Mouse (Mus musculus) embryonic facial prominence, embryonic 11.5 days (tissue): Measurements from ENCODE around the gene Pcsk6. TPM values are rescaled to one million over a fixed set of nuclear protein-coding genes. Genes with fewer than 3 reads are reported as not detected.

Experiments used
- ATAC-seq: fragments of 200-750 bp; cut with Nextera tagmentation; replicated peaks from 2 replicates; pipeline ENCODE4 v1.8.0; 2017; ENCODE audit warnings: low read depth; ENCODE audit not compliant: insufficient number of reproducible peaks, low FRiP score, low TSS enrichment
- DNase-seq: peaks from one replicate; pipeline ENCODE4 v3.0.0-alpha.2; 2015; ENCODE audit warnings: low spot score
- H3K27ac ChIP-seq: fragments of 300-500 bp; sonication (generic); replicated peaks from 2 replicates; pipeline ENCODE4 v1.5.1; 2014; ENCODE audit warnings: mild to moderate bottlenecking, low read depth, low read length, control low read depth
- H3K27me3 ChIP-seq: fragments of 300-500 bp; sonication (generic); 2 replicates; pipeline ENCODE4 v1.6.1; 2014; ENCODE audit warnings: mild to moderate bottlenecking, low read length, moderate library complexity, mixed read lengths; ENCODE audit not compliant: control insufficient read depth, insufficient read depth
- H3K36me3 ChIP-seq: fragments of 300-500 bp; sonication (generic); replicated peaks from 2 replicates; pipeline ENCODE4 v1.6.1; 2014; ENCODE audit warnings: low read depth, mild to moderate bottlenecking, low read length, moderate library complexity, mixed read lengths; ENCODE audit not compliant: control insufficient read depth, insufficient read depth
- H3K4me1 ChIP-seq: fragments of 300-500 bp; sonication (generic); 2 replicates; pipeline ENCODE4 v1.6.1; 2014; ENCODE audit warnings: low read length, mixed read lengths; ENCODE audit not compliant: control insufficient read depth, insufficient read depth
- H3K4me2 ChIP-seq: fragments of 300-500 bp; sonication (generic); 2 replicates; pipeline ENCODE4 v1.6.1; 2014; ENCODE audit warnings: low read depth, mild to moderate bottlenecking, control low read depth, low read length, moderate library complexity
- H3K4me3 ChIP-seq: fragments of 300-500 bp; sonication (generic); 2 replicates; pipeline ENCODE4 v1.5.1; 2014; ENCODE audit warnings: low read depth, low read length, control low read depth
- H3K9ac ChIP-seq: fragments of 300-500 bp; sonication (generic); replicated peaks from 2 replicates; pipeline ENCODE4 v1.6.1; 2014; ENCODE audit warnings: mild to moderate bottlenecking, control low read depth, low read length
- H3K9me3 ChIP-seq: fragments of 300-500 bp; sonication (generic); replicated peaks from 2 replicates; pipeline ENCODE4 v1.6.1; 2016; ENCODE audit warnings: mild to moderate bottlenecking, low read length, inconsistent platforms, mixed read lengths; ENCODE audit not compliant: control insufficient read depth
- WGBS: fragments of 180-500 bp; shearing (Covaris S2); extraction: QIAGEN DNeasy Blood & Tissue Kit; methylation state at CpG from one replicate; pipeline ENCODE4 v1.1.7; 2014; 5-methylcytosine and 5-hydroxymethylcytosine counted together
- polyA plus RNA-seq: library from polyadenylated mRNA; unstranded; fragments of >200 nt; fragmentation: Nextera tagmentation; extraction: Ambion mirVana; gene quantifications from 2 replicates; pipeline ENCODE4 v1.2.1, GENCODE M21; 2014

Gene Pcsk6
- polyA plus RNA-seq, 1 experiment from 2014 or later: 2.1 TPM

DNA sequence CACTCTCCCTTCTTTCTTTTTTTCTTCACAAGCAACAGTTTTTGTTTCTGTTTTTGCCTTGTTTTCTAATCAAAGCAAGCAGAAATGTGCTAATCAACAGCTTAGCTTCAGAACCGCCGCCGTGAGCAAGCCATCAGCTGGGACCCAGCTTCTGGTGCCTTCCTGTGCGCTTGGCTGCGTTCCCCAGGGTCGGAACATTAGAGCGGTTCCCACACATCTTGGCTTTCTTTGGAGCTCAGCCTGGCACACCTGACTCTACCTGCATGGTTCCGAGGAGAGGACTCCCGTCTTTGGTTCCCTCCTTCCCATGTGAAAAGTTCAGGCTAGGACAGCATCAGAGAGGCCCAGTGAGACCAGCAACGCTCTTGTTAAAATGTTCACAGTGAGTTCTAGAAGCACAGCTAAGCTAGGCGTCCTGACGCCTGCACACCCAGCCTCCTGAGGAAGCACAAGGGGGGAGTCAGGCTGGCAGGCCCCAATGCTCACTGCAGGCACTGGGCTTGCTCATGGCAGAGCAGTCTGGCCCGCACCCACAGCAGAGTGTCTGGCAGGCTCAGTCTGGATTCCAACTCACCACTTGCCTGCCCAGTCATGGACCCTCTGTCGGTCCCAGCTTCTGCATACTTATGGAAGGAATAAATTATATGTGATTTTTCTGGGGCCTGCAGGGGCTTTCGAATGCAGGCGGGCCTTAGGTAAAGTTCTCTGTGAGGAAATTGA, 139.7 kb downstream of the Pcsk6 start:
- no peaks in the 10 kb centered on the region for H3K9me3 ChIP-seq
- ATAC-seq (no peak), DNase-seq (no peak)
- no peaks in the 10 kb centered on the region for H3K36me3 ChIP-seq
- H3K4me2 ChIP-seq: no peak overlapping the region
- H3K27ac ChIP-seq: no peak overlapping the region
- no peaks in the 10 kb centered on the region for H3K4me1 ChIP-seq
- no peak overlapping the region for H3K9ac ChIP-seq
- WGBS: 86% methylated on average over 16 of the region's 16 CpGs
- no peaks in the 10 kb centered on the region for H3K27me3 ChIP-seq
- no peak overlapping the region for H3K4me3 ChIP-seq

- no peaks in the 10 kb centered on the region for H3K36me3 ChIP-seq
- no peak overlapping the region for H3K4me3 ChIP-seq
- H3K27ac ChIP-seq: no peak overlapping the region
- H3K4me1 ChIP-seq: no peaks in the 10 kb centered on the region
- no peaks in the 10 kb centered on the region for H3K27me3 ChIP-seq
- WGBS: 71% methylated on average over 3 of the region's 3 CpGs
- no peak overlapping the region for H3K9ac ChIP-seq
- H3K9me3 ChIP-seq: no peaks in the 10 kb centered on the region
- no peak overlapping the region for H3K4me2 ChIP-seq
- ATAC-seq: no peak
- DNase-seq: no peak
Measured at GRCm38 (mm10) chr7:66001797-66002196, 140.3 kb downstream of the Pcsk6 start.

- ATAC-seq: no peak
- DNase-seq: no peak
- Histone ChIP-seq H3K36me3 (no peaks in the 10 kb centered on the region), H3K9me3 (no peaks in the 10 kb centered on the region), H3K27ac (no peak overlapping the region), H3K4me2 (no peak overlapping the region), H3K9ac (no peak overlapping the region), H3K4me3 (no peak overlapping the region), H3K4me1 (no peaks in the 10 kb centered on the region), H3K27me3 (no peaks in the 10 kb centered on the region)
- 90% methylated on average over 5 of the region's 5 CpGs for WGBS
Measured at GRCm38 (mm10) chr7:66003447-66003846, 141.9 kb downstream of the Pcsk6 start.

DNA sequence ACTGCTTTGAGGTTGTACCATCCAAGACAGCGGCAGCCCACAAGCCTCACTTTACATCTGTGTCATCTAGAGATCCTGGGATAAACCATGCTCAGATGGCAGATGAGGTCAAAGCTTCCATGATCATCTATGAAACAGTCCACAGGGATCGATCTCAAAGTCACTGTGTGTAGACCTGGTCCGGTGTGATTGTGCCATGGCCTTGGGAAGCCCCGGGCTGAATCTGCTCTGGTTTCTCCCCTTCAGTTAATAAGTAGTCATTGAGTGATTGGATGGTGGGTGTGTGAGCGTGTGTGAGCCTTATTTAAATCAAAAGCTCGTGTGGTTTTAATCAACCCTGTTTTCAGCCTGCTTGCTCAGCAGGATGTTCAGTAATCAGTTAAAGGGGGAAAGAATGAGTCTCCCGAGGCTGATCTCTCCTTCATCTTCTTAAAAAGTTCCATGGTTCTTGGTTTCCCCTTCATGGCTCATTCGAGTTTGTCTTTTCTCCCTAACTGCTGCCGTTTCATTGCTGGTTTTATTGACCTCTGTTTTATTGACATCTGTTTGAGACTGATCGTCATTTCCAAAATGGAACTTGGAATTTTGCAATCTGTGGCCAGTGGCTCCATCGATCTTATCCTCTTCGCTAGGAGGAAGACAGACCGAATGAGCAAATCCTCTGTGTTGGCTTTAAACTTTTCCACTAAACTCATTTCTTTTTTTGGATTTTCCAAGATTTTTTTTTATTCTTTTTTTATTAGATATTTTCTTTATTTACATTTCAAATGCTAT, 142.5 kb downstream of the Pcsk6 start:
- no peaks in the 10 kb centered on the region for H3K4me1 ChIP-seq
- H3K4me3 ChIP-seq: no peak overlapping the region
- no peak overlapping the region for H3K27ac ChIP-seq
- H3K4me2 ChIP-seq: no peak overlapping the region
- WGBS: 51% methylated on average over 13 of the region's 13 CpGs
- H3K36me3 ChIP-seq: no peaks in the 10 kb centered on the region
- no peaks in the 10 kb centered on the region for H3K9me3 ChIP-seq
- H3K9ac ChIP-seq: no peak overlapping the region
- ATAC-seq: no peak
- H3K27me3 ChIP-seq: no peaks in the 10 kb centered on the region
- peak; percentile 63 for DNase-seq

DNA sequence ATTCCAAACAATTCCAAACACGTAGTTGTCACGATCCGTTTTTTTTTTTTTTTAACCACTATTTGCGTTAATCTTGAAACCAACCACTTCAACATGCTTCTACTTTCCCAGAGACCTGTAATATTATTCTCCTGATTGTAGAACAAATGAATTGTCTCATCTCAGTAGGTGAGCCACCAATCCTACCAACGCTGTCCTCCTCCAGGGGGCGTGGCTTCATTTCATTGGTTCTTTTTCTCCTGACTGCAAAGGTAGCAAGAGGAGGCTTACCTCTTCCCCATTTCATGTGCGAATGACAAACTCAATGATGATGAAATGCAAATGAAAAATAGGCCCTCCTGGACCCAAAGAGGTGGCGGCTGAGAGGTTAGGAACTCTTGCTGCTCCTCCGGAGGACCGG, 143.5 kb downstream of the Pcsk6 start:
- no peaks in the 10 kb centered on the region for H3K36me3 ChIP-seq
- no peak overlapping the region for H3K27ac ChIP-seq
- no peaks in the 10 kb centered on the region for H3K9me3 ChIP-seq
- 87% methylated on average over 10 of the region's 10 CpGs for WGBS
- H3K4me3 ChIP-seq: no peak overlapping the region
- ATAC-seq: no peak
- H3K9ac ChIP-seq: no peak overlapping the region
- H3K4me1 ChIP-seq: no peaks in the 10 kb centered on the region
- H3K4me2 ChIP-seq: no peak overlapping the region
- DNase-seq: no peak
- no peaks in the 10 kb centered on the region for H3K27me3 ChIP-seq

GRCm38 (mm10) chr7:66008161-66008891, 146.8 kb downstream of the Pcsk6 start:
- Histone ChIP-seq H3K36me3 (no peaks in the 10 kb centered on the region), H3K9me3 (no peaks in the 10 kb centered on the region), H3K27me3 (no peaks in the 10 kb centered on the region), H3K27ac (no peak overlapping the region), H3K4me2 (no peak overlapping the region), H3K9ac (no peak overlapping the region), H3K4me1 (no peaks in the 10 kb centered on the region), H3K4me3 (no peak overlapping the region)
- DNase-seq (no peak), ATAC-seq (no peak)
- WGBS: 83% methylated on average over 11 of the region's 11 CpGs

DNA sequence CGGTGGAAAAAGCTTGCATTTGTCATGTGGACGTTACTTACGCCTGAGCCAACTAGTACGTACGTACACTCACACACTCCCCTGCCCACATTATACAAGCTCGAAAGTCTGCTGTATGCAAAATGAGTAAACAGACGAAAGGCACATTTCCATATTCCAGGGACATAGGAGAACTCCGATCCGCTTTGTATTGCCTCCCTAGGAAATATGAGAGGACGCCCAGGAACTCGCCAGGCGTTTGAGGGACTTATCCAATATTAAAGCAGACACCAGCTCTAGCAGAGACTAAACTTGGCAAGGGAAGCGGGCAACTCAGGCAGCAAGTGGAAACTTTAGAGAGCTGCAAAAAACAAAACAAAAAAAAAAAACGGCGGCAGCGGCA, 147.3 kb downstream of the Pcsk6 start:
- Histone ChIP-seq H3K4me2 (no peak overlapping the region), H3K4me1 (no peaks in the 10 kb centered on the region), H3K9me3 (no peaks in the 10 kb centered on the region), H3K4me3 (no peak overlapping the region), H3K27ac (no peak overlapping the region), H3K36me3 (no peaks in the 10 kb centered on the region), H3K27me3 (no peaks in the 10 kb centered on the region), H3K9ac (no peak overlapping the region)
- no peak for ATAC-seq
- 80% methylated on average over 16 of the region's 16 CpGs for WGBS
- no peak for DNase-seq

DNA sequence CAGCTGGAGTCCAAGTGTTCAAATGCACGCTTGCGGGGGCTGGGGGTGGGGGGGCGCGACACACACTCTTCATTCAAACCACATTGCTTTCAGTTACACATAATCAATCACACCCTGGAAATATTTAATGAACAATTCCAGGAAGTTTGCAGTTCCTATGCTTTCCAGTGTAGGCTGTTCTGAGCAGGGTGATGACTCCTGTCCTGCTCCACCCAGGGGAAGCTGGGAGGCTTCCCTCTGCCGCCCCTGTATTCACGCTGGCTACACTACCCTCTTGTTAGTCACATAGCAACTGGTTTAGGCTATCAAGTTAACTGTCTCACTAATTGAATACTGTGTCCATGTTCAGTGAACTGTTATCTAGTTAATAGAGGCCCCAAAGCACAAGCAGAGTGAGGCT, 149.0 kb downstream of the Pcsk6 start:
- DNase-seq: no peak
- no peak for ATAC-seq
- H3K4me2 ChIP-seq: no peak overlapping the region
- H3K27me3 ChIP-seq: no peaks in the 10 kb centered on the region
- no peak overlapping the region for H3K27ac ChIP-seq
- H3K9me3 ChIP-seq: no peaks in the 10 kb centered on the region
- no peak overlapping the region for H3K4me3 ChIP-seq
- no peaks in the 10 kb centered on the region for H3K4me1 ChIP-seq
- H3K9ac ChIP-seq: no peak overlapping the region
- 73% methylated on average over 6 of the region's 6 CpGs for WGBS
- H3K36me3 ChIP-seq: no peaks in the 10 kb centered on the region
